ENCODE assay signal across 8 mouse cellular contexts in genomic region chr1:112378660-112379059, GRCm38 (mm10).
DNase-seq lines count a peak whose midpoint lies in the region; ATAC-seq and TF ChIP-seq lines count a peak whose summit lies in the region.

No protein-coding gene starts in this region.

- no peaks in the 10 kb centered on the region for H3K36me3 ChIP-seq in heart, postnatal 0 days (replicated peaks; ENCODE audit: control insufficient read depth, insufficient read depth, low read length)
- no peaks in the 10 kb centered on the region for H3K36me3 ChIP-seq in heart, embryonic 12.5 days
- H3K36me3 ChIP-seq in forebrain, embryonic 10.5 days (replicated peaks): no peaks in the 10 kb centered on the region
- H3K36me3 ChIP-seq in kidney, embryonic 14.5 days (ENCODE audit: control insufficient read depth, insufficient read depth, low read length): no peaks in the 10 kb centered on the region
- H3K36me3 ChIP-seq in midbrain, embryonic 14.5 days (ENCODE audit: control insufficient read depth, insufficient read depth, low read length): no peaks in the 10 kb centered on the region

- H3K4me3 ChIP-seq in heart, postnatal 0 days (ENCODE audit: low read depth, low read length): no peak overlapping the region
- H3K4me3 ChIP-seq in heart, embryonic 12.5 days: no peak overlapping the region
- no peak overlapping the region for H3K4me3 ChIP-seq in forebrain, embryonic 10.5 days
- H3K4me3 ChIP-seq in kidney, embryonic 14.5 days (ENCODE audit: low read length): no peak overlapping the region
- no peak overlapping the region for H3K4me3 ChIP-seq in midbrain, embryonic 14.5 days (replicated peaks; ENCODE audit: low read depth, low read length)

- no peaks in the 10 kb centered on the region for H3K27me3 ChIP-seq in heart, postnatal 0 days (ENCODE audit: control insufficient read depth, insufficient read depth, low read length)
- no peaks in the 10 kb centered on the region for H3K27me3 ChIP-seq in heart, embryonic 12.5 days (replicated peaks)
- H3K27me3 ChIP-seq in forebrain, embryonic 10.5 days (ENCODE audit: poor library complexity, severe bottlenecking): no peaks in the 10 kb centered on the region
- H3K27me3 ChIP-seq in kidney, embryonic 14.5 days (ENCODE audit: control insufficient read depth, insufficient read depth, low read length): no peaks in the 10 kb centered on the region
- H3K27me3 ChIP-seq in midbrain, embryonic 14.5 days (ENCODE audit: control insufficient read depth, insufficient read depth, low read length): no peaks in the 10 kb centered on the region

- no peak overlapping the region for H3K4me2 ChIP-seq in heart, postnatal 0 days (ENCODE audit: low read depth, low read length)
- no peak overlapping the region for H3K4me2 ChIP-seq in heart, embryonic 12.5 days
- H3K4me2 ChIP-seq in kidney, embryonic 14.5 days (replicated peaks; ENCODE audit: low read depth, low read length): no peak overlapping the region
- no peak overlapping the region for H3K4me2 ChIP-seq in midbrain, embryonic 14.5 days (ENCODE audit: low read length)

- H3K27ac ChIP-seq in heart, postnatal 0 days (ENCODE audit: low read depth): no peak overlapping the region
- no peak overlapping the region for H3K27ac ChIP-seq in heart, embryonic 12.5 days (ENCODE audit: poor library complexity, severe bottlenecking)
- no peak overlapping the region for H3K27ac ChIP-seq in forebrain, embryonic 10.5 days
- H3K27ac ChIP-seq in kidney, embryonic 14.5 days (ENCODE audit: low read depth, low read length): no peak overlapping the region
- no peak overlapping the region for H3K27ac ChIP-seq in midbrain, embryonic 14.5 days (replicated peaks; ENCODE audit: low read depth, low read length)

- H3K4me1 ChIP-seq in heart, postnatal 0 days (ENCODE audit: control insufficient read depth, insufficient read depth): no peaks in the 10 kb centered on the region
- no peaks in the 10 kb centered on the region for H3K4me1 ChIP-seq in heart, embryonic 12.5 days (replicated peaks)
- H3K4me1 ChIP-seq in forebrain, embryonic 10.5 days: no peaks in the 10 kb centered on the region
- H3K4me1 ChIP-seq in kidney, embryonic 14.5 days (ENCODE audit: control insufficient read depth, insufficient read depth, low read length): no peaks in the 10 kb centered on the region
- H3K4me1 ChIP-seq in midbrain, embryonic 14.5 days (ENCODE audit: control insufficient read depth, insufficient read depth, low read length): no peaks in the 10 kb centered on the region

- H3K9me3 ChIP-seq in heart, postnatal 0 days (replicated peaks; ENCODE audit: control insufficient read depth, low read length): no peaks in the 10 kb centered on the region
- H3K9me3 ChIP-seq in heart, embryonic 12.5 days (replicated peaks): no peaks in the 10 kb centered on the region
- no peaks in the 10 kb centered on the region for H3K9me3 ChIP-seq in forebrain, embryonic 10.5 days
- H3K9me3 ChIP-seq in kidney, embryonic 14.5 days (ENCODE audit: control insufficient read depth, low read length): no peaks in the 10 kb centered on the region
- H3K9me3 ChIP-seq in midbrain, embryonic 14.5 days (ENCODE audit: control insufficient read depth, low read length): no peaks in the 10 kb centered on the region

- TF ChIP-seq EP300 in heart, postnatal 0 days (IDR thresholded peaks at IDR 0.05; ENCODE audit: low read depth): no peak

- WGBS in heart, postnatal 0 days: 11% methylated on average over 2 of the region's 2 CpGs
- 8% methylated on average over 2 of the region's 2 CpGs for WGBS in heart, embryonic 12.5 days
- 12% methylated on average over 2 of the region's 2 CpGs for WGBS in forebrain, embryonic 10.5 days
- WGBS in kidney, embryonic 14.5 days: 18% methylated on average over 2 of the region's 2 CpGs
- 3% methylated on average over 2 of the region's 2 CpGs for WGBS in midbrain, embryonic 14.5 days

- ATAC-seq in heart, postnatal 0 days (ENCODE audit: insufficient read depth, low read depth): no peak
- ATAC-seq in heart, embryonic 12.5 days (ENCODE audit: insufficient number of reproducible peaks, low FRiP score): no peak
- 0 out of 2 replicates have a peak, but pooled peaks have one; percentile 69 for ATAC-seq in kidney, embryonic 14.5 days (ENCODE audit: low FRiP score, low TSS enrichment)
- 0 out of 2 replicates have a peak, but pooled peaks have one; percentile 43 for ATAC-seq in midbrain, embryonic 14.5 days (ENCODE audit: low FRiP score, low TSS enrichment)

- no peak overlapping the region for H3K9ac ChIP-seq in heart, postnatal 0 days (replicated peaks; ENCODE audit: low read depth, low read length)
- H3K9ac ChIP-seq in heart, embryonic 12.5 days: no peak overlapping the region
- no peak overlapping the region for H3K9ac ChIP-seq in kidney, embryonic 14.5 days (ENCODE audit: low read depth, low read length)
- H3K9ac ChIP-seq in midbrain, embryonic 14.5 days (replicated peaks; ENCODE audit: low read length): no peak overlapping the region

- peak; percentile 75 for TF ChIP-seq CTCF in heart, postnatal 0 days (IDR thresholded peaks at IDR 0.05; ENCODE audit: low read depth)

- no peak for DNase-seq in heart, postnatal 0 days (ENCODE audit: low spot score)
- DNase-seq in NIH3T3 (ENCODE audit: low read depth): peak; percentile 74
- DNase-seq in forebrain, embryonic 10.5 days (ENCODE audit: extremely low spot score, low spot score): peak; percentile 35
- peak; percentile 88 for DNase-seq in midbrain, embryonic 14.5 days
- DNase-seq in spleen, postnatal 4 days (ENCODE audit: low spot score in 2 of 2): no peak
- DNase-seq in gastrocnemius, adult 8-10 months (ENCODE audit: low spot score in 2 of 2): no peak

Comparison
In these comparisons a context has a peak if more than half of its experiments do, and no peak if none do; other contexts are left out.
1. ATAC-seq: peak in kidney, embryonic 14.5 days (single experiment) and midbrain, embryonic 14.5 days (single experiment); none in heart, postnatal 0 days (single experiment) and heart, embryonic 12.5 days (single experiment).
2. DNase-seq: peak in NIH3T3 (single experiment), forebrain, embryonic 10.5 days (single experiment) and midbrain, embryonic 14.5 days (single experiment); none in heart, postnatal 0 days (single experiment), spleen, postnatal 4 days (0 of 2) and gastrocnemius, adult 8-10 months (0 of 2).